Mouse (Mus musculus) midbrain, postnatal 0 days (tissue): ENCODE results near the gene Frmd4b. TPM values are rescaled to one million over a fixed set of nuclear protein-coding genes. Genes with fewer than 3 reads are reported as not detected.

Experiments
- ATAC-seq: fragments of 200-750 bp; cut with Nextera tagmentation; 2 replicates; pipeline ENCODE4 v1.8.0; 2017; ENCODE audit warnings: moderate number of reproducible peaks, mild to moderate bottlenecking, moderate TSS enrichment, moderate library complexity; ENCODE audit not compliant: low FRiP score
- DNase-seq: peaks from one replicate; pipeline ENCODE4 v3.0.0-alpha.2; 2015; ENCODE audit warnings: low spot score
- H3K27ac ChIP-seq: fragments of 300-500 bp; sonication (generic); 2 replicates; pipeline ENCODE4 v1.5.1; 2014; ENCODE audit warnings: low read depth, mild to moderate bottlenecking, low read length, mixed read lengths
- H3K27me3 ChIP-seq: fragments of 300-500 bp; sonication (generic); 2 replicates; pipeline ENCODE4 v1.6.1; 2014; ENCODE audit warnings: low read length, control low read depth, mixed read lengths; ENCODE audit not compliant: insufficient read depth
- H3K36me3 ChIP-seq: fragments of 300-500 bp; sonication (generic); 2 replicates; pipeline ENCODE4 v1.6.1; 2014; ENCODE audit warnings: low read length, control low read depth, mixed read lengths; ENCODE audit not compliant: insufficient read depth
- H3K4me1 ChIP-seq: fragments of 300-500 bp; sonication (generic); 2 replicates; pipeline ENCODE4 v1.6.1; 2014; ENCODE audit warnings: mild to moderate bottlenecking, control low read depth, antibody characterized with exemption, low read length, mixed read lengths; ENCODE audit not compliant: insufficient read depth
- H3K4me2 ChIP-seq: fragments of 300-500 bp; sonication (generic); 2 replicates; pipeline ENCODE4 v1.6.1; 2014; ENCODE audit warnings: low read depth, mild to moderate bottlenecking, low read length, mixed read lengths; ENCODE audit not compliant: poor library complexity, severe bottlenecking
- H3K4me3 ChIP-seq: fragments of 300-500 bp; sonication (generic); 2 replicates; pipeline ENCODE4 v1.5.1; 2014; ENCODE audit warnings: low read depth, mild to moderate bottlenecking, low read length, moderate library complexity
- H3K9ac ChIP-seq: fragments of 300-500 bp; sonication (generic); replicated peaks from 2 replicates; pipeline ENCODE4 v1.6.1; 2014; ENCODE audit warnings: mild to moderate bottlenecking, low read length, moderate library complexity, mixed read lengths; ENCODE audit not compliant: poor library complexity, severe bottlenecking
- H3K9me3 ChIP-seq: fragments of 300-500 bp; sonication (generic); 2 replicates; pipeline ENCODE4 v1.6.1; 2016; ENCODE audit warnings: low read length, control low read depth
- CTCF ChIP-seq: IDR thresholded peaks from 2 replicates; pipeline ENCODE4 v1.5.1; 2016; ENCODE audit warnings: antibody characterized with exemption, mild to moderate bottlenecking
- WGBS: fragments of 180-500 bp; shearing (Covaris S2); extraction: QIAGEN DNeasy Blood & Tissue Kit; methylation state at CpG from one replicate; pipeline ENCODE4 v1.1.7; 2014; 5-methylcytosine and 5-hydroxymethylcytosine counted together
- polyA plus RNA-seq: library from polyadenylated mRNA; unstranded; fragments of >200 nt; fragmentation: Nextera tagmentation; extraction: Ambion mirVana; gene quantifications from 2 replicates; pipeline ENCODE4 v1.2.1, GENCODE M21; 2015
- total RNA-seq: library from RNA; depleted of rRNA; stranded (reverse); fragments of >200 nt; gene quantifications from 2 replicates; pipeline ENCODE4 v1.2.3, GENCODE M21; 2014

Frmd4b gene
- total and polyA plus RNA-seq, 2 experiments from 2014 or later, result 7.9 to 20.7 TPM

- ATAC-seq, result no peak
- H3K9me3 ChIP-seq, result no peaks in the 10 kb centered on the region
- H3K4me3 ChIP-seq, result no peak overlapping the region
- peak; percentile 72 for DNase-seq
- H3K27me3 ChIP-seq, result no peaks in the 10 kb centered on the region
- TF ChIP-seq CTCF, result no peak
- 47% methylated on average over 8 of the region's 8 CpGs for WGBS
- H3K9ac ChIP-seq, result no peak overlapping the region
- H3K27ac ChIP-seq, result no peak overlapping the region
- 0 out of 2 replicates have a peak, but pooled peaks cover 3% of the 10 kb centered on the region for H3K4me1 ChIP-seq
- H3K4me2 ChIP-seq, result no peak overlapping the region
- no peaks in the 10 kb centered on the region for H3K36me3 ChIP-seq
Observed at GRCm38 (mm10) chr6:97551884-97552283, 65.5 kb downstream of the Frmd4b start.

DNA sequence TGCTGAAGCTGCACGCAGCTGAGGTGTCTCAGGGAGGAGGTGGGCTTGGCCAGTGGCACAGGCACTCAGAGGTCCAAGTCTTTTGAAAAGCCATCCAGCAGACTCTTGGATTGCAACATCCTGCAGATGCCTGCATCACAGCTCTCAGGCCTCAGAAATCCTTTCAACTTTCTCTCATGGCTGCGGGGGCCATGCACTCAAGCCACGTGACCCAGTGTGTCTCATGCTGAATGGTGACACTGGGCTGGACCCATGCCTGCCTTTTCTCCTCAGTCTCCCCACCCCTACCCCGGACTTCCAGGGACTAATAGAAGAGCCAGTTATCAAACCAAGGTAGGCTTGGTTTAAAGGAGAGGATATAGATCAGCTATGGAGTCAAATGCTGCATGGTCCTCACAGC is 66.2 kb downstream of the Frmd4b start:
- no peaks in the 10 kb centered on the region for H3K27me3 ChIP-seq
- H3K4me3 ChIP-seq, result no peak overlapping the region
- WGBS, result 96% methylated on average over 4 of the region's 4 CpGs
- no peaks in the 10 kb centered on the region for H3K36me3 ChIP-seq
- H3K4me1 ChIP-seq, result 0 out of 2 replicates have a peak, but pooled peaks cover 3% of the 10 kb centered on the region
- no peaks in the 10 kb centered on the region for H3K9me3 ChIP-seq
- H3K27ac ChIP-seq, result no peak overlapping the region
- H3K9ac ChIP-seq, result no peak overlapping the region
- H3K4me2 ChIP-seq, result no peak overlapping the region
- no peak for DNase-seq
- ATAC-seq, result no peak
- no peak for TF ChIP-seq CTCF

- 78% methylated on average over 2 of the region's 2 CpGs for WGBS
- DNase-seq, result no peak
- Histone ChIP-seq H3K4me2 (no peak overlapping the region), H3K4me3 (no peak overlapping the region), H3K27ac (no peak overlapping the region), H3K27me3 (no peaks in the 10 kb centered on the region), H3K9me3 (no peaks in the 10 kb centered on the region), H3K36me3 (no peaks in the 10 kb centered on the region), H3K9ac (no peak overlapping the region), H3K4me1 (no peaks in the 10 kb centered on the region)
- ATAC-seq, result no peak
- no peak for TF ChIP-seq CTCF
Observed at GRCm38 (mm10) chr6:97540458-97540857, 76.9 kb downstream of the Frmd4b start.

DNA sequence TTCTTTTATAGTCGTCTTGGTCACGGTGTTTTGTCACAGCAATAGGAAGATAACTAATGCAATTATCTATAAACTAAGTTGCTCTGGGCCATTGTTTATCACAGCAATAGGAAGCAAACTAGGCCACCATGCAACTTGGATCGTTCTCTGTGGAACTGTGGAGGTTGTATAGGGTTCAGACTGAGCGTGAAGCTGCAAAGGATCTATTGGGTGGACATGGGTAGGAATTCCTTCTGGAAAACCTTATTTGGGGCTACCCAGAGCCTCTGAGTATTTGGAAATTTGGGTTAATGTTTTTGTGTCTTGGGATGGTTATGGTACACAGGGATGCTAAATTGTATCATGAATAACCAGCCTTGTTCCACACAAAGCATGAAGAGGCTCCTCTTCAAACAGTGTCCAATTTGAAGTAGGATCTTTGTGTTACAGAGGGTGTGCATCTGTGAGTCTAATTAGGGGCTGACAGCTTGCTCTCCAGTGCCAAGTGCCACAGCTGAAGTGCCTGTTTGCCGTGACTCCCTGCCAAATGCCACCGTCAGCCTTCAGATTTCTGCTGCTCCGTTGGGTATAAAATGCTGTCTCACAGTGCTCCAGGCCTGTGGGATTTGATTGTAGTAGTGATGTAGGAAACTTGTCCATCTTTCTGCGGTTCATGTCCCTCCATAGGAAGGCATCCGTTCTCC is 81.4 kb downstream of the Frmd4b start:
- H3K4me2 ChIP-seq, result no peak overlapping the region
- H3K36me3 ChIP-seq, result no peaks in the 10 kb centered on the region
- no peak for ATAC-seq
- H3K4me1 ChIP-seq, result no peaks in the 10 kb centered on the region
- H3K9ac ChIP-seq, result no peak overlapping the region
- H3K27me3 ChIP-seq, result no peaks in the 10 kb centered on the region
- WGBS, result 62% methylated on average over 9 of the region's 9 CpGs
- no peak for TF ChIP-seq CTCF
- H3K4me3 ChIP-seq, result no peak overlapping the region
- H3K27ac ChIP-seq, result no peak overlapping the region
- H3K9me3 ChIP-seq, result no peaks in the 10 kb centered on the region
- DNase-seq, result peak; percentile 89

DNA sequence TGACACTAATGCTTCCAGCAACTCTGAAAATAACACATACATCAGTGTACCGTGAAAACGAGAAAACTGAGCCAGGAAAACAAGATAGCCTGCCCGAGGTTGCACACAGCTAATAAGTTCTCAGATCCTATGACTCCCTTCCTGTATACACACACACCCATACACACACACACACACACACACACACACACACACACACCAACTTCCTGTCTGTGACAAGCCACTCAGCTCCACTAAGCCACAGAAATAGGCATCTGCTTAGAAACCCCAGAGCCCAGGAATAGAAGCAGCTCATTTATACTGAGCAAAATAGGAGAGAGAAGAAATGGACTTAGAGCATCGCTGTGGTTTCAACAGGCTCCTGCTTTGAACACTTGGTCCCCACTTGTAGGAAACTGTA is 86.3 kb downstream of the Frmd4b start:
- no peaks in the 10 kb centered on the region for H3K36me3 ChIP-seq
- H3K27me3 ChIP-seq, result no peaks in the 10 kb centered on the region
- no peak overlapping the region for H3K4me3 ChIP-seq
- no peak overlapping the region for H3K9ac ChIP-seq
- ATAC-seq (no peak), DNase-seq (no peak)
- 83% methylated on average over 4 of the region's 4 CpGs for WGBS
- no peaks in the 10 kb centered on the region for H3K9me3 ChIP-seq
- H3K4me1 ChIP-seq, result no peaks in the 10 kb centered on the region
- no peak overlapping the region for H3K4me2 ChIP-seq
- no peak for TF ChIP-seq CTCF
- H3K27ac ChIP-seq, result no peak overlapping the region

DNA sequence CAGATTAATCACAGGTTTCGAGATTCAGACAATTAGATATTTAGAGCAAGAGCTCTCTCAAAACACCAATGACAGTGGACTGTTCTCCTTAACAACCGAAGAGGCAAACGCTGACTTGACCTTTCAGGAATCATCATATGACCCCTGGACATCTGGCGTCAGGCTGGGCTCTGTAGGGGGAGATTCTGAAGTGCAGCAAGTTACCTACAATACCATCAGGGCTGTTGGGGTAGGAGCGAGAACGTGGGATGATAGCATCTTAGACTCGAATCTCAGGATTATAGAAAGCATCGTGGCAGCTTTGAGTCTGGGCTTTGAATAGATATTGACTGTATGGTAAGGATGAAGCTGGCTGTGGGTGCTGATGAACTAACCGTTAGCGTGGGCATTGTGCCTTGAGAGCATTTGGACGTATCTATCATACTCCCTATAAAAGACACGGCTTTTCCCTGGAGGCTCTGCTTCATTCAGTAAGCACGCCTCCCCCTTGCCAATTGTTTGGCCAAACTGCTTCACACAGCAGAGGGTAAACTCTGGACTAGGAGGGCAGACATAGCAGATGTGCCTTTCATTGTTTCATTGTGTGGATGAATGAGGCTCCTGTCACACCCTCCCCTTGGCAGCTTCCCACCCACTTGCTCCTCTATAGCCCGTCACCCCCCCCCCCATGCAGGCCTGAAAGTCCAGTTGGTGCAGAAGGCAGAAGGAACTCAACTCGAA is 88.2 kb downstream of the Frmd4b start:
- Histone ChIP-seq H3K9ac (no peak overlapping the region), H3K27ac (no peak overlapping the region), H3K9me3 (no peaks in the 10 kb centered on the region), H3K27me3 (peaks cover 1% of the 10 kb centered on the region; the same call in 1 of the 2 replicates), H3K4me1 (no peaks in the 10 kb centered on the region), H3K4me3 (no peak overlapping the region), H3K4me2 (no peak overlapping the region), H3K36me3 (no peaks in the 10 kb centered on the region)
- TF ChIP-seq CTCF, result no peak
- WGBS, result 31% methylated on average over 15 of the region's 15 CpGs
- DNase-seq (peak; percentile 58), ATAC-seq (no peak)
